Mouse (Mus musculus): ENCODE results near the gene Tspoap1. TPM values are rescaled to one million over a fixed set of nuclear protein-coding genes. Genes with fewer than 3 reads are reported as not detected.

Tspoap1 gene
- total and polyA plus RNA-seq, 2 experiments from 2014 or later = 20.1 to 199 TPM

GRCm38 (mm10) chr11:87755360-87756017, 4.9 kb upstream of the Tspoap1 start:
- Histone ChIP-seq H3K9me3 (ENCODE audit: low read length) (no peaks in the 10 kb centered on the region), H3K36me3 (ENCODE audit: insufficient read depth) (no peaks in the 10 kb centered on the region), H3K4me3 (ENCODE audit: low read depth, low read length) (no peak overlapping the region), H3K9ac (no peak overlapping the region), H3K4me1 (ENCODE audit: insufficient read depth) (0 out of 2 replicates have a peak, but pooled peaks cover 10% of the 10 kb centered on the region), H3K4me2 (ENCODE audit: low read depth) (no peak overlapping the region), H3K27me3 (ENCODE audit: insufficient read depth, low read length) (no peaks in the 10 kb centered on the region), H3K27ac (ENCODE audit: low read depth, low read length) (no peak overlapping the region)
- no peak for TF ChIP-seq CTCF (IDR thresholded peaks at IDR 0.05; ENCODE audit: low read depth)
- no peak for DNase-seq
- no peak for ATAC-seq
- 78% methylated on average over 17 of the region's 17 CpGs for WGBS

- Histone ChIP-seq H3K4me2 (ENCODE audit: low read depth) (no peak overlapping the region), H3K4me3 (ENCODE audit: low read depth, low read length) (no peak overlapping the region), H3K9ac (no peak overlapping the region), H3K27ac (ENCODE audit: low read depth, low read length) (no peak overlapping the region), H3K36me3 (ENCODE audit: insufficient read depth) (no peaks in the 10 kb centered on the region), H3K9me3 (ENCODE audit: low read length) (no peaks in the 10 kb centered on the region), H3K27me3 (ENCODE audit: insufficient read depth, low read length) (no peaks in the 10 kb centered on the region), H3K4me1 (ENCODE audit: insufficient read depth) (0 out of 2 replicates have a peak, but pooled peaks cover 13% of the 10 kb centered on the region)
- WGBS = 91% methylated on average over 15 of the region's 15 CpGs
- ATAC-seq (no peak), DNase-seq (no peak)
- no peak for TF ChIP-seq CTCF (IDR thresholded peaks at IDR 0.05; ENCODE audit: low read depth)
Observed at GRCm38 (mm10) chr11:87756251-87756820, 4.0 kb upstream of the Tspoap1 start.

DNA sequence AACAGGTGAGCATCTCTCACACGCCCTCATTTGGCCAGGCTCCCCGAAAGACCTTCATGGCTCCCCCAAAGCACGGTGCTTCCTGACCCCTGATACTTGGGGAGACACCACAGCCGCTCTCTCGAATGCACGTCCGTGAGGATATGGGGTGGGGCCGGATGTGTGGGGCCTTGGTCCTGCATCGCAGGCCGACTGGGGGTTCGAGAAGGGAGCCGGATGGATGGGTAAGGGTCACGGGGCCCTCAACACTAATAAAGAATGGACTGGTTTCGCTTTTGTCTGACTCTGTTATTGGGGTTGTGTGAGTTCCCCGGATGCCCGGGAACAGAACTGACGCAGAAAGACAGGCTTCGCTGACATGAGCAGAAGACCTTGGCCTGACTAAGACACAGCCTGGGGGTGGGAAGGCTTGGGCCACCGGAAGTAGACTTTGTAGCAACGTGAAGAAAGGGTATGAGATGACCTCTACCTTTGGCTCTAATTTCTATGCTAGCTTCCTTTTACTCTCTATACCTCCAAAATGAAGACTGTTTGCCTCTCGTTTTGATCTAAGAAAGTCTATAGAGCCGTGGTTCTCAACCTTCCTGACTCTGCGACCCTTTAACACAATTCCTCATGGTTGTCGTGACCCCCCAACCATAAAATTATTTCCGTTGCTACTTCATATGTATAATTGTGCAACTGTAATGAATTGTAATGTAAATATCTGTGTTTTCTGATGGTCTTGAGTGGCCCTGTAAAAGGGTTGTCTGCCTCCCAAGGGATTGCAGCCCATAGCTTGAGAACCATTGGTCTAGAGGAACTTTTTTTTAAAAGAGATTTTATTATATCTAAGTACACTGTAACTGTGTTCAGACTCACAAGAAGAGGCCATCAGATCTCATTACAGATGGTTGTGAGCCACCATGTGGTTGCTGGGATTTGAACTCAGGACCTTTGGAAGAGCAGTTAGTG, 3.1 kb upstream of the Tspoap1 start:
- Histone ChIP-seq H3K27me3 (ENCODE audit: insufficient read depth, low read length) (no peaks in the 10 kb centered on the region), H3K36me3 (ENCODE audit: insufficient read depth) (no peaks in the 10 kb centered on the region), H3K4me3 (ENCODE audit: low read depth, low read length) (no peak overlapping the region), H3K4me2 (ENCODE audit: low read depth) (no peak overlapping the region), H3K27ac (ENCODE audit: low read depth, low read length) (no peak overlapping the region), H3K9ac (no peak overlapping the region), H3K9me3 (ENCODE audit: low read length) (no peaks in the 10 kb centered on the region), H3K4me1 (ENCODE audit: insufficient read depth) (peaks cover 21% of the 10 kb centered on the region; the same call in 1 of the 2 replicates)
- 89% methylated on average over 25 of the region's 25 CpGs for WGBS
- DNase-seq (no peak), ATAC-seq (no peak)
- TF ChIP-seq CTCF (IDR thresholded peaks at IDR 0.05; ENCODE audit: low read depth) = no peak

GRCm38 (mm10) chr11:87758161-87758911, 2.0 kb upstream of the Tspoap1 start:
- Histone ChIP-seq H3K9me3 (ENCODE audit: low read length) (no peaks in the 10 kb centered on the region), H3K27ac (ENCODE audit: low read depth, low read length) (no peak overlapping the region), H3K4me1 (ENCODE audit: insufficient read depth) (peaks cover 30% of the 10 kb centered on the region), H3K36me3 (ENCODE audit: insufficient read depth) (no peaks in the 10 kb centered on the region), H3K4me3 (ENCODE audit: low read depth, low read length) (no peak overlapping the region), H3K4me2 (ENCODE audit: low read depth) (no peak overlapping the region), H3K9ac (no peak overlapping the region), H3K27me3 (ENCODE audit: insufficient read depth, low read length) (no peaks in the 10 kb centered on the region)
- no peak for TF ChIP-seq CTCF (IDR thresholded peaks at IDR 0.05; ENCODE audit: low read depth)
- DNase-seq (no peak), ATAC-seq (no peak)
- 79% methylated on average over 7 of the region's 7 CpGs for WGBS

DNA sequence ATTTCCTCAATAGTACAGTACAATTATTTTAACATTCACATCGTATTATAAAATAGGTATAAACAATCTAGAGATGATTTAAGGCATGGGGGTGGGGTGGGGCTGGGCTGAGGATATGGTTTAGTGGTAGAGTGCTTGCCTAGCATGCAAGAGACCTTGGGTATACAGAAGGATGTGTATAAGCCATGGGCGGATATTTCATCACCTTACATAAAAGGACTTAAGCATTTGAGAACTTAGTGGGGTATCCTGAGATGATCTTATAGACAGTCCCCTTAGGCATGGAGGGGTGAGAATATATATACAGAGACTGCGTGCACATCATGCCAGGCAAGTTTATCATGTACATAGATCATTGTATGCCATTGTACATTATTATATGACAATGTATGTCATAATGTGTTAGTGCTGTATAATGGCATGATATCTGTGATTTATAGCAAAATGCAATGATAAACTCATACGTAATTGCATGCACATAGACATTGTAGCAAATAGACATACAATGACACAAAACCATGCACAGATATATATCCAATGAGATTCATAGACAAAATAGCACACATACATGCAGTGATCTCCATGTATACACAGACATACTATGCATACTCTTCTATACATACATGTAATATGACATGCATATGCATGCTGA, 1.3 kb upstream of the Tspoap1 start:
- Histone ChIP-seq H3K4me1 (ENCODE audit: insufficient read depth) (peaks cover 33% of the 10 kb centered on the region), H3K4me3 (ENCODE audit: low read depth, low read length) (no peak overlapping the region), H3K27me3 (ENCODE audit: insufficient read depth, low read length) (no peaks in the 10 kb centered on the region), H3K27ac (ENCODE audit: low read depth, low read length) (no peak overlapping the region), H3K4me2 (ENCODE audit: low read depth) (no peak overlapping the region), H3K9ac (no peak overlapping the region), H3K36me3 (ENCODE audit: insufficient read depth) (no peaks in the 10 kb centered on the region), H3K9me3 (ENCODE audit: low read length) (no peaks in the 10 kb centered on the region)
- TF ChIP-seq CTCF (IDR thresholded peaks at IDR 0.05; ENCODE audit: low read depth) = no peak
- ATAC-seq (no peak), DNase-seq (no peak)
- WGBS = 76% methylated on average over 4 of the region's 4 CpGs

GRCm38 (mm10) chr11:87759609-87760005, 734 bp upstream of the Tspoap1 start:
- no peak overlapping the region for H3K4me3 ChIP-seq (ENCODE audit: low read depth, low read length)
- TF ChIP-seq CTCF (IDR thresholded peaks at IDR 0.05; ENCODE audit: low read depth) = peak; percentile 57
- peak overlapping the region; percentile 82; the same call in 1 of the 2 replicates for H3K9ac ChIP-seq
- H3K36me3 ChIP-seq (ENCODE audit: insufficient read depth) = no peaks in the 10 kb centered on the region
- DNase-seq (peak; percentile 63), ATAC-seq (peak; percentile 27; the same call in 1 of the 2 replicates)
- H3K27me3 ChIP-seq (ENCODE audit: insufficient read depth, low read length) = no peaks in the 10 kb centered on the region
- peak overlapping the region; percentile 90 for H3K27ac ChIP-seq (ENCODE audit: low read depth, low read length)
- no peaks in the 10 kb centered on the region for H3K9me3 ChIP-seq (ENCODE audit: low read length)
- peak overlapping the region; percentile 95 for H3K4me2 ChIP-seq (ENCODE audit: low read depth)
- peaks cover 34% of the 10 kb centered on the region for H3K4me1 ChIP-seq (ENCODE audit: insufficient read depth)
- under 1% methylated on average over 3 of the region's 3 CpGs for WGBS
